8 mouse cellular contexts compared by ENCODE assay signal in genomic region chr8:13105087-13105881, GRCm38 (mm10). TPM values are rescaled to one million over a fixed set of nuclear protein-coding genes. Genes with fewer than 3 reads are reported as not detected.
DNase-seq lines count a peak whose midpoint lies in the region; ATAC-seq and TF ChIP-seq lines count a peak whose summit lies in the region.

Pcid2 (minus strand) TSS chr8:13105459.
Cul4a (plus strand) TSS chr8:13105621.

- DNase-seq in c-Kit-negative CD71-positive TER-119-positive erythroid progenitor cells, embryonic 14.5 days (ENCODE audit: low read depth, low spot score): peak; percentile 95
- DNase-seq in forebrain, embryonic 10.5 days (ENCODE audit: extremely low spot score, low spot score): peak; percentile 97
- peak; percentile 97 to 98 for DNase-seq in kidney, postnatal 25 days
- DNase-seq in liver, embryonic 14.5 days (ENCODE audit: low read depth in 3 of 3, low spot score in 3 of 3): peak; percentile 94 to 96 (median 95)
- DNase-seq in neural tube, embryonic 11.5 days (ENCODE audit: low spot score): peak; percentile 99
- peak; percentile 99 for DNase-seq in stomach, postnatal 0 days (ENCODE audit: low spot score)

- TF ChIP-seq EP300 in liver, embryonic 14.5 days (IDR thresholded peaks at IDR 0.05; ENCODE audit: low read depth): no peak
- TF ChIP-seq EP300 in stomach, postnatal 0 days (optimal IDR thresholded peaks at IDR 0.05): no peak

- H3K4me3 ChIP-seq in forebrain, embryonic 10.5 days: peak within 1 kb of the TSS; percentile 99
- peak within 1 kb of the TSS; percentile 88 for H3K4me3 ChIP-seq in heart, embryonic 15.5 days
- H3K4me3 ChIP-seq in liver, embryonic 14.5 days (ENCODE audit: insufficient read depth in 1 of 2, low read depth in 2 of 2, low read length in 2 of 2): peak within 1 kb of the TSS; percentile 89 to 95
- peak within 1 kb of the TSS; percentile 97 for H3K4me3 ChIP-seq in neural tube, embryonic 11.5 days (ENCODE audit: low read depth, low read length)
- H3K4me3 ChIP-seq in stomach, postnatal 0 days (ENCODE audit: low read depth, low read length): peak within 1 kb of the TSS; percentile 95

- peak; percentile 88 for TF ChIP-seq CTCF in liver, embryonic 14.5 days (IDR thresholded peaks at IDR 0.05; ENCODE audit: low read depth)
- TF ChIP-seq CTCF in stomach, postnatal 0 days (IDR thresholded peaks at IDR 0.05; ENCODE audit: low read depth): peak; percentile 82

- H3K9ac ChIP-seq in heart, embryonic 15.5 days: peak within 1 kb of the TSS; percentile 95
- H3K9ac ChIP-seq in liver, embryonic 14.5 days (replicated peaks): peak within 1 kb of the TSS; percentile 98
- peak within 1 kb of the TSS; percentile 93 for H3K9ac ChIP-seq in neural tube, embryonic 11.5 days (ENCODE audit: low read length)
- H3K9ac ChIP-seq in stomach, postnatal 0 days (ENCODE audit: low read length): peak within 1 kb of the TSS; percentile 99

- ATAC-seq in CD4-positive, CD25-positive, alpha-beta regulatory T cell, adult 4 months: peak; percentile 85
- ATAC-seq in heart, embryonic 15.5 days (replicated peaks; ENCODE audit: insufficient number of reproducible peaks, insufficient read depth, low FRiP score, low read depth): peak; percentile 95
- peak; percentile 84 for ATAC-seq in liver, embryonic 14.5 days (ENCODE audit: insufficient read depth)
- ATAC-seq in neural tube, embryonic 11.5 days (ENCODE audit: insufficient read depth, low FRiP score, low TSS enrichment): peak; percentile 93
- peak; percentile 96 for ATAC-seq in stomach, postnatal 0 days (ENCODE audit: low FRiP score, low TSS enrichment)

- peak within 1 kb of the TSS; percentile 94 for H3K27ac ChIP-seq in forebrain, embryonic 10.5 days
- peak within 1 kb of the TSS; percentile 97 for H3K27ac ChIP-seq in heart, embryonic 15.5 days
- H3K27ac ChIP-seq in liver, embryonic 14.5 days: peak within 1 kb of the TSS; percentile 92
- H3K27ac ChIP-seq in neural tube, embryonic 11.5 days (ENCODE audit: low read depth, low read length): peak within 1 kb of the TSS; percentile 56
- H3K27ac ChIP-seq in stomach, postnatal 0 days (replicated peaks): peak within 1 kb of the TSS; percentile 97

- WGBS in forebrain, embryonic 10.5 days: under 1% methylated on average over 87 of the region's 87 CpGs
- WGBS in heart, embryonic 15.5 days: under 1% methylated on average over 76 of the region's 87 CpGs
- under 1% methylated on average over 72 of the region's 87 CpGs for WGBS in liver, embryonic 14.5 days (ENCODE audit: insufficient replicate concordance)
- under 1% methylated on average over 79 of the region's 87 CpGs for WGBS in neural tube, embryonic 11.5 days
- under 1% methylated on average over 69 of the region's 87 CpGs for WGBS in stomach, postnatal 0 days

- H3K36me3 ChIP-seq in forebrain, embryonic 10.5 days (replicated peaks): peaks cover 29% of the 10 kb centered on the region
- peaks cover under 1% of the 10 kb centered on the region; the same call in 1 of the 2 replicates for H3K36me3 ChIP-seq in heart, embryonic 15.5 days
- H3K36me3 ChIP-seq in liver, embryonic 14.5 days (replicated peaks; ENCODE audit: control insufficient read depth, insufficient read depth, low read depth): no peaks in the 10 kb centered on the region; the same call in 1 of the 2 replicates
- no peaks in the 10 kb centered on the region for H3K36me3 ChIP-seq in neural tube, embryonic 11.5 days (ENCODE audit: control insufficient read depth, insufficient read depth, low read length)
- no peaks in the 10 kb centered on the region; the same call in 1 of the 2 replicates for H3K36me3 ChIP-seq in stomach, postnatal 0 days (ENCODE audit: control insufficient read depth, insufficient read depth, low read length)

- peaks cover 33% of the 10 kb centered on the region for H3K4me1 ChIP-seq in forebrain, embryonic 10.5 days
- H3K4me1 ChIP-seq in heart, embryonic 15.5 days (replicated peaks): peaks cover 37% of the 10 kb centered on the region
- H3K4me1 ChIP-seq in liver, embryonic 14.5 days (replicated peaks; ENCODE audit: control insufficient read depth in 2 of 2, insufficient read depth in 2 of 2, low read length in 1 of 2): peaks cover 31 to 34% of the 10 kb centered on the region in 2 experiments
- peaks cover 12% of the 10 kb centered on the region for H3K4me1 ChIP-seq in neural tube, embryonic 11.5 days (ENCODE audit: control insufficient read depth, insufficient read depth, low read length)
- H3K4me1 ChIP-seq in stomach, postnatal 0 days (replicated peaks; ENCODE audit: control insufficient read depth, insufficient read depth): peaks cover 3% of the 10 kb centered on the region; the same call in 1 of the 2 replicates

- H3K4me2 ChIP-seq in heart, embryonic 15.5 days: peak within 1 kb of the TSS; percentile 95
- peak within 1 kb of the TSS; percentile 96 for H3K4me2 ChIP-seq in liver, embryonic 14.5 days (ENCODE audit: low read depth)
- peak within 1 kb of the TSS; percentile 98 for H3K4me2 ChIP-seq in neural tube, embryonic 11.5 days (ENCODE audit: low read depth)
- H3K4me2 ChIP-seq in stomach, postnatal 0 days (replicated peaks; ENCODE audit: low read depth): peak within 1 kb of the TSS; percentile 93

- no peaks in the 10 kb centered on the region for H3K9me3 ChIP-seq in forebrain, embryonic 10.5 days
- no peaks in the 10 kb centered on the region for H3K9me3 ChIP-seq in heart, embryonic 15.5 days (replicated peaks)
- no peaks in the 10 kb centered on the region for H3K9me3 ChIP-seq in liver, embryonic 14.5 days (ENCODE audit: control insufficient read depth, low read length)
- H3K9me3 ChIP-seq in neural tube, embryonic 11.5 days (ENCODE audit: control insufficient read depth, low read length): no peaks in the 10 kb centered on the region
- H3K9me3 ChIP-seq in stomach, postnatal 0 days (ENCODE audit: control insufficient read depth, low read length): no peaks in the 10 kb centered on the region

- no peaks in the 10 kb centered on the region for H3K27me3 ChIP-seq in forebrain, embryonic 10.5 days (ENCODE audit: poor library complexity, severe bottlenecking)
- H3K27me3 ChIP-seq in heart, embryonic 15.5 days: no peaks in the 10 kb centered on the region
- no peaks in the 10 kb centered on the region for H3K27me3 ChIP-seq in liver, embryonic 14.5 days (ENCODE audit: control insufficient read depth, insufficient read depth, low read length)
- no peaks in the 10 kb centered on the region for H3K27me3 ChIP-seq in neural tube, embryonic 11.5 days (ENCODE audit: control insufficient read depth, insufficient read depth, low read length)
- H3K27me3 ChIP-seq in stomach, postnatal 0 days (ENCODE audit: control insufficient read depth, insufficient read depth, low read length): no peaks in the 10 kb centered on the region

RNA-seq across cellular contexts. Expression of gene Pcid2, which starts in this region (rescaled TPM):
- polyA plus RNA-seq in CD4-positive, CD25-positive, alpha-beta regulatory T cell, adult 4 months (2017; shearing (Covaris generic)): 10 to 100 TPM; 38.6 to 56.6 TPM
- 58.5 and 62.0 TPM in 2 replicates for polyA plus RNA-seq in forebrain, embryonic 10.5 days (2016; fragmentation: Nextera tagmentation; extraction: Ambion mirVana)
- polyA plus RNA-seq in heart, embryonic 15.5 days (2015; fragmentation: Nextera tagmentation; extraction: Ambion mirVana): 22.3 and 25.4 TPM in 2 replicates
- 9.9 and 10.9 TPM in 2 replicates for polyA plus RNA-seq in liver, embryonic 14.5 days (2012; rRNA removed)
- 12.3 and 13.2 TPM in 2 replicates for polyA plus RNA-seq in liver, embryonic 14.5 days (2014; fragmentation: Nextera tagmentation; extraction: Ambion mirVana)
- polyA plus RNA-seq in neural tube, embryonic 11.5 days (2014; fragmentation: Nextera tagmentation; extraction: Ambion mirVana): 52.9 and 53.4 TPM in 2 replicates
- polyA plus RNA-seq in stomach, postnatal 0 days (2015; fragmentation: Nextera tagmentation; extraction: Ambion mirVana): 13.9 and 15.1 TPM in 2 replicates

RNA-seq across cellular contexts. Expression of gene Cul4a, which starts in this region (rescaled TPM):
- polyA plus RNA-seq in CD4-positive, CD25-positive, alpha-beta regulatory T cell, adult 4 months (2017; shearing (Covaris generic)): 10 to 100 TPM; 20.3 to 20.5 TPM
- 84.9 and 87.8 TPM in 2 replicates for polyA plus RNA-seq in forebrain, embryonic 10.5 days (2016; fragmentation: Nextera tagmentation; extraction: Ambion mirVana)
- polyA plus RNA-seq in heart, embryonic 15.5 days (2015; fragmentation: Nextera tagmentation; extraction: Ambion mirVana): 88.5 and 97.8 TPM in 2 replicates
- 38.9 and 48.5 TPM in 2 replicates for polyA plus RNA-seq in liver, embryonic 14.5 days (2012; rRNA removed)
- 68.8 and 83.0 TPM in 2 replicates for polyA plus RNA-seq in liver, embryonic 14.5 days (2014; fragmentation: Nextera tagmentation; extraction: Ambion mirVana)
- polyA plus RNA-seq in neural tube, embryonic 11.5 days (2014; fragmentation: Nextera tagmentation; extraction: Ambion mirVana): 90.2 and 99.5 TPM in 2 replicates
- polyA plus RNA-seq in stomach, postnatal 0 days (2015; fragmentation: Nextera tagmentation; extraction: Ambion mirVana): 47.1 and 52.6 TPM in 2 replicates

Comparison
In these comparisons a context has a peak if more than half of its experiments do, and no peak if none do; other contexts are left out.
1. Peak in every context shown above with its lines: DNase-seq, ATAC-seq, H3K4me3 ChIP-seq and H3K27ac ChIP-seq.